Mouse (Mus musculus) cerebellum, adult 2 months (tissue): ENCODE measurements around the gene Scyl2. TPM values are rescaled to one million over a fixed set of nuclear protein-coding genes. Genes with fewer than 3 reads are reported as not detected.

Experiments used
- DNase-seq, 2 experiments: peaks; one replicate each; pipeline ENCODE4 v3.0.0; 2021
- H3K27ac ChIP-seq: fragments of 200-500 bp; 2 replicates; pipeline ENCODE4 v1.5.1; 2012; ENCODE audit warnings: low read length, control low read depth, inconsistent platforms; ENCODE audit not compliant: insufficient read depth
- H3K27me3 ChIP-seq: fragments of 200-500 bp; 2 replicates; pipeline ENCODE4 v1.6.1; 2012; ENCODE audit warnings: inconsistent platforms, mild to moderate bottlenecking, low read length, moderate library complexity; ENCODE audit not compliant: control insufficient read depth, insufficient read depth
- H3K4me1 ChIP-seq: fragments of 200-500 bp; 2 replicates; pipeline ENCODE4 v1.6.1; 2011; ENCODE audit warnings: low read length; ENCODE audit not compliant: control insufficient read depth, insufficient read depth
- H3K4me3 ChIP-seq: fragments of 200-500 bp; replicated peaks from 2 replicates; pipeline ENCODE3; 2011; ENCODE audit warnings: mild to moderate bottlenecking, low read depth, low read length, control low read depth; ENCODE audit not compliant: insufficient read depth
- CTCF ChIP-seq: fragments of 200-500 bp; IDR thresholded peaks from 2 replicates; pipeline ENCODE4 v1.5.1; 2011; ENCODE audit warnings: low read depth, mild to moderate bottlenecking, control low read depth, low read length, moderate library complexity, borderline replicate concordance; ENCODE audit not compliant: insufficient read depth
- POLR2A ChIP-seq: fragments of 200-500 bp; IDR thresholded peaks from 2 replicates; pipeline ENCODE4 v1.6.1; 2011; ENCODE audit warnings: low read length, control low read depth, borderline replicate concordance; ENCODE audit not compliant: insufficient read depth
- WGBS: fragments of 180-500 bp; shearing (Covaris S2); methylation state at CpG from one replicate; pipeline ENCODE4 v1.1.7; 2018; 5-methylcytosine and 5-hydroxymethylcytosine counted together
- polyA plus RNA-seq: library from polyadenylated mRNA; depleted of rRNA; stranded (reverse); fragments of >200 nt; gene quantifications from 2 replicates; pipeline ENCODE4 v1.2.3, GENCODE M21; 2012

Scyl2 gene
- polyA plus RNA-seq, 1 experiment = 29.7 TPM

- Histone ChIP-seq H3K4me3 (no peak overlapping the region), H3K4me1 (no peaks in the 10 kb centered on the region), H3K27ac (no peak overlapping the region), H3K27me3 (no peaks in the 10 kb centered on the region)
- 75% methylated on average over 2 of the region's 2 CpGs for WGBS
- no peak for DNase-seq
- TF ChIP-seq POLR2A (no peak), CTCF (no peak)
These were observed 59.4 kb downstream of the Scyl2 start for GRCm38 (mm10) chr10:89626714-89627113.

DNA sequence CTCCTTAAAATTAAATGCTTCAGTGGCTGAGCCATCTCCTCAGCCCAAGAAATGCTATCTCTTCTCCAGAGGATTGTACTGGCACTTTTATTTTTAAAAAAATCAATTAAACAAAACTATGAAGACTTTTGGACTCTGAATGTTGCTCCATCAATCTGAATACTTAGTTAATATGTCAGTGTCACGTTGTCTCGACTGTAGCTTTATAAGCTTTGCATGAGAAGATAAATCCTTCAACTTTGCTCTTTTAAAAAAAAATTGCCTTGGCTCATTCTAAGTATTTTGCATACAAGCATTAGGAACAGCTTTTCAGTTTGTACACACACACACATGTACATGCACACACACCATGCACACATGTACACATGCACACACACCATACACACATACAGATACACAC, 61.9 kb downstream of the Scyl2 start:
- DNase-seq = no peak
- no peaks in the 10 kb centered on the region for H3K4me1 ChIP-seq
- no peak overlapping the region for H3K4me3 ChIP-seq
- TF ChIP-seq POLR2A (no peak), CTCF (no peak)
- no peaks in the 10 kb centered on the region for H3K27me3 ChIP-seq
- WGBS = 91% methylated on average over 2 of the region's 2 CpGs
- no peak overlapping the region for H3K27ac ChIP-seq

GRCm38 (mm10) chr10:89621129-89621528, 65.0 kb downstream of the Scyl2 start, which contains the start of gene Slc17a8:
TSS of gene Slc17a8 (minus strand) at chr10:89621253.
- no peaks in the 10 kb centered on the region for H3K27me3 ChIP-seq
- no peak within 1 kb of the TSS for H3K27ac ChIP-seq
- no peaks in the 10 kb centered on the region for H3K4me1 ChIP-seq
- no peak within 1 kb of the TSS for H3K4me3 ChIP-seq
- WGBS = 29% methylated on average over 7 of the region's 7 CpGs
- DNase-seq = no peak
- TF ChIP-seq POLR2A (no peak), CTCF (no peak)

- TF ChIP-seq CTCF = no peak
- no peak for TF ChIP-seq POLR2A
- no peak overlapping the region for H3K27ac ChIP-seq
- H3K4me3 ChIP-seq = no peak overlapping the region
- H3K27me3 ChIP-seq = no peaks in the 10 kb centered on the region
- no peaks in the 10 kb centered on the region for H3K4me1 ChIP-seq
- WGBS = 69% methylated on average over 5 of the region's 5 CpGs
- no peak for DNase-seq
These were observed 86.8 kb downstream of the Scyl2 start for GRCm38 (mm10) chr10:89599311-89599710.

- WGBS = 86% methylated on average over 4 of the region's 4 CpGs
- no peaks in the 10 kb centered on the region for H3K27me3 ChIP-seq
- no peak overlapping the region for H3K4me3 ChIP-seq
- H3K4me1 ChIP-seq = no peaks in the 10 kb centered on the region
- TF ChIP-seq POLR2A (no peak), CTCF (no peak)
- no peak for DNase-seq
- no peak overlapping the region for H3K27ac ChIP-seq
These were observed 88.8 kb downstream of the Scyl2 start for GRCm38 (mm10) chr10:89597275-89597674.

DNA sequence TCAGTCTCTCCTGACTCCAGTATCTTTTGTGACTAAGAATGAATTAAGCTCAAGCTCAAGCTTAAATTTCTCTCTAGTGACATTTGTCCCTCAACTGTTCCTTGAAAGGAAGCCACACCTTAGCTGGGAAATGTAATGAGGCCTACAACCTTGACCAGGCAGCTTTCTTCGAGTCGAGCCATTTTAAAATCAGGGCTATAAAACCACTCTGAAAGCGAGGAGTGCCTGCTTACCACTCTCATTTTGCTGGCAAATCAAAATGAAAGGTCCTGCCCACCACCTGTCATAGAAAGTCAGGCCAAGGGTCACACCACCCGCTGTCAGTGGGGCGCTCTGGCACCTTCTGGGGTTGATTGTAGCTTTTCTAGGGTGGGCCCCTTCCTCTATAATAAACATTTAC, 90.2 kb downstream of the Scyl2 start:
- Histone ChIP-seq H3K4me3 (no peak overlapping the region), H3K27ac (no peak overlapping the region), H3K27me3 (no peaks in the 10 kb centered on the region), H3K4me1 (no peaks in the 10 kb centered on the region)
- no peak for DNase-seq
- 77% methylated on average over 5 of the region's 5 CpGs for WGBS
- TF ChIP-seq POLR2A = no peak
- TF ChIP-seq CTCF = no peak

GRCm38 (mm10) chr10:89595514-89595913, 90.6 kb downstream of the Scyl2 start:
- 33% methylated on average over 1 of the region's 1 CpGs for WGBS
- no peak for DNase-seq
- no peak for TF ChIP-seq POLR2A
- TF ChIP-seq CTCF = no peak
- H3K27me3 ChIP-seq = no peaks in the 10 kb centered on the region
- no peaks in the 10 kb centered on the region for H3K4me1 ChIP-seq
- no peak overlapping the region for H3K4me3 ChIP-seq
- no peak overlapping the region for H3K27ac ChIP-seq

- Histone ChIP-seq H3K4me3 (no peak overlapping the region), H3K27me3 (no peaks in the 10 kb centered on the region), H3K27ac (no peak overlapping the region), H3K4me1 (no peaks in the 10 kb centered on the region)
- no peak for DNase-seq
- WGBS = 93% methylated on average over 4 of the region's 4 CpGs
- no peak for TF ChIP-seq CTCF
- TF ChIP-seq POLR2A = no peak
These were observed 91.8 kb downstream of the Scyl2 start for GRCm38 (mm10) chr10:89594309-89594708.
